9 mouse cellular contexts compared by ENCODE assay signal in the genomic region with DNA sequence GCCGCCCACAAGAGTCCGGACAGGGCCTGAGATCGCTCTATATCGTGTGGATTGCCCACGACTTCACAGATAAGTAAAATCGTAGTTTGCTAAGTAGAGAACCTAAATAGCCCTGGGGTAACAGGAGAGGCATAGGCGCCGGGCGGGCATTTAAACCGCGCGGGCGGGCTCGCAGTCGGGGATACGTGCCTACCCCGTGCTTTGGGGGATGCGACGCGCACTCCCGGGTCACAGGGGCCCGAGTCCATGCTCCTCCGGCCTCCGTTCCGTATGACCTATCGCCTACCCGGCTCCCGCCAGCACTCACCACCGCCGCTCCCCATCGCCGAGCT. TPM values are rescaled to one million over a fixed set of nuclear protein-coding genes. Genes with fewer than 3 reads are reported as not detected.
DNase-seq lines count a peak whose midpoint lies in the region; ATAC-seq and TF ChIP-seq lines count a peak whose summit lies in the region.
"Had no signal": no experiment of that assay in that cellular context is flagged by ENCODE, and none has a peak within 500 bp of the region (broad histone marks: within the 10 kb centered on the region; RNA-seq: fewer than 3 reads in every experiment).

No protein-coding gene starts in this region.

- H3K9ac ChIP-seq in heart, adult 2 months (ENCODE audit: low read depth, low read length): peak overlapping the region; percentile 68
- peak overlapping the region; percentile 91 for H3K9ac ChIP-seq in forebrain, embryonic 11.5 days (ENCODE audit: low read length)
- peak overlapping the region; percentile 93 for H3K9ac ChIP-seq in liver, embryonic 12.5 days

- no peak for TF ChIP-seq EP300 in heart, adult 2 months (IDR thresholded peaks at IDR 0.05; ENCODE audit: insufficient read depth, low read depth, low read length)

- TF ChIP-seq CTCF in heart, adult 2 months (IDR thresholded peaks at IDR 0.05): no peak
- no peak for TF ChIP-seq CTCF in C2C12 (IDR thresholded peaks at IDR 0.05; ENCODE audit: control insufficient read depth, insufficient read depth, insufficient read length)

- no peak for ATAC-seq in forebrain, embryonic 11.5 days (replicated peaks; ENCODE audit: low FRiP score)
- ATAC-seq in liver, embryonic 12.5 days: no peak

- intact Hi-C loops in heart, adult 2 months (cut with DNase I): loop anchor here (2.0 to 5.0 kb wide), 2 partner anchors 46 to 79 kb away; a partner anchor contains a TSS
- intact Hi-C loops in heart, postnatal 10 days (cut with DNase I): loop anchor here (5.0 kb wide), 2 partner anchors 79 to 96 kb away; no protein-coding TSS in a partner anchor
- intact Hi-C loops in gastrocnemius, postnatal 14 days (cut with DNase I; ENCODE audit: low total_unique reads): no loop called here

- no peaks in the 10 kb centered on the region for H3K79me2 ChIP-seq in heart, adult 2 months (replicated peaks; ENCODE audit: control insufficient read depth, insufficient read depth, low read length)
- peaks cover 51% of the 10 kb centered on the region for H3K79me2 ChIP-seq in C2C12 (ENCODE audit: control insufficient read depth, insufficient read depth)

- H3K4me3 ChIP-seq in heart, adult 2 months: peak overlapping the region; percentile 69
- H3K4me3 ChIP-seq in C2C12 (ENCODE audit: insufficient read depth, poor library complexity, severe bottlenecking): peak overlapping the region; percentile 83
- H3K4me3 ChIP-seq in forebrain, embryonic 11.5 days (ENCODE audit: low read depth, low read length): peak overlapping the region; percentile 85
- peak overlapping the region; percentile 88 for H3K4me3 ChIP-seq in liver, embryonic 12.5 days

- DNase-seq in heart, adult 2 months: no peak
- no peak for DNase-seq in heart, postnatal 10 days
- DNase-seq in forebrain, embryonic 11.5 days (ENCODE audit: low spot score): no peak
- DNase-seq in urinary bladder, postnatal 25 days (ENCODE audit: low spot score): no peak
- DNase-seq in layer of hippocampus, postnatal 36 days: no peak
- no peak for DNase-seq in gastrocnemius, postnatal 14 days

- TF ChIP-seq POLR2A in heart, adult 2 months (IDR thresholded peaks at IDR 0.05; ENCODE audit: insufficient read depth, low read depth, low read length): no peak

- no peaks in the 10 kb centered on the region for H3K9me3 ChIP-seq in forebrain, embryonic 11.5 days (ENCODE audit: control insufficient read depth, low read length)
- 0 out of 2 replicates have a peak, but pooled peaks cover 6% of the 10 kb centered on the region for H3K9me3 ChIP-seq in liver, embryonic 12.5 days (replicated peaks)

- no peaks in the 10 kb centered on the region for H3K4me1 ChIP-seq in heart, adult 2 months (ENCODE audit: control insufficient read depth, insufficient read depth, low read length)
- H3K4me1 ChIP-seq in forebrain, embryonic 11.5 days (replicated peaks; ENCODE audit: control insufficient read depth, insufficient read depth, low read length): no peaks in the 10 kb centered on the region; the same call in 1 of the 2 replicates
- H3K4me1 ChIP-seq in liver, embryonic 12.5 days: peaks cover 37% of the 10 kb centered on the region

- no peaks in the 10 kb centered on the region for H3K27me3 ChIP-seq in heart, adult 2 months (ENCODE audit: control insufficient read depth, insufficient read depth, low read length)
- H3K27me3 ChIP-seq in C2C12 (ENCODE audit: control insufficient read depth, insufficient read depth, insufficient read length): no peaks in the 10 kb centered on the region
- H3K27me3 ChIP-seq in forebrain, embryonic 11.5 days (ENCODE audit: control insufficient read depth, insufficient read depth, low read length): no peaks in the 10 kb centered on the region
- no peaks in the 10 kb centered on the region for H3K27me3 ChIP-seq in liver, embryonic 12.5 days (replicated peaks)

- under 1% methylated on average over 32 of the region's 32 CpGs for whole genome bisulfite sequencing in heart, adult 2 months
- WGBS in forebrain, embryonic 11.5 days: under 1% methylated on average over 32 of the region's 32 CpGs
- WGBS in liver, embryonic 12.5 days (ENCODE audit: insufficient replicate concordance): 0% methylated on average over 28 of the region's 32 CpGs

- H3K36me3 ChIP-seq in heart, adult 2 months (ENCODE audit: control insufficient read depth, insufficient read depth, low read length): no peaks in the 10 kb centered on the region
- peaks cover 33% of the 10 kb centered on the region for H3K36me3 ChIP-seq in C2C12 (ENCODE audit: control insufficient read depth, insufficient read depth)
- peaks cover 15% of the 10 kb centered on the region for H3K36me3 ChIP-seq in forebrain, embryonic 11.5 days (ENCODE audit: control insufficient read depth, insufficient read depth, low read length)
- peaks cover 38% of the 10 kb centered on the region for H3K36me3 ChIP-seq in liver, embryonic 12.5 days

- H3K4me2 ChIP-seq in forebrain, embryonic 11.5 days (ENCODE audit: low read depth, low read length, severe bottlenecking): peak overlapping the region; percentile 70
- H3K4me2 ChIP-seq in liver, embryonic 12.5 days: peak overlapping the region; percentile 86

- H3K79me3 ChIP-seq in C2C12 (ENCODE audit: low read depth): peaks cover 40% of the 10 kb centered on the region

- H3K27ac ChIP-seq in heart, adult 2 months: peak overlapping the region; percentile 24; the same call in 1 of the 2 replicates
- peak overlapping the region; percentile 21; the same call in 1 of the 2 replicates for H3K27ac ChIP-seq in forebrain, embryonic 11.5 days (ENCODE audit: low read depth, low read length)
- peak overlapping the region; percentile 85 for H3K27ac ChIP-seq in liver, embryonic 12.5 days

- H3ac ChIP-seq in C2C12 (ENCODE audit: control insufficient read depth, insufficient read length, low read depth): peak overlapping the region; percentile 94

TF ChIP-seq in C2C12, 6 proteins besides CTCF, POLR2A, EP300 and RAD21:
- no peak for TF ChIP-seq USF1 (IDR thresholded peaks at IDR 0.05; ENCODE audit: low read depth)
- no peak for TF ChIP-seq MYOG (IDR thresholded peaks at IDR 0.05; ENCODE audit: control insufficient read depth, extremely low read depth, insufficient read length)
- no peak for TF ChIP-seq MYOD1 (IDR thresholded peaks at IDR 0.05; ENCODE audit: control insufficient read depth, insufficient read length, low read depth)
- no peak for TF ChIP-seq MAX (IDR thresholded peaks at IDR 0.05)
- TF ChIP-seq FOSL1 (IDR thresholded peaks at IDR 0.05; ENCODE audit: insufficient read depth, low read length, poor library complexity, severe bottlenecking): no peak
- TF ChIP-seq CEBPB (IDR thresholded peaks at IDR 0.05; ENCODE audit: low read depth): no peak

RNA-seq across cellular contexts. Expression of a gene that starts 0.3 kb away (rescaled TPM):
- total RNA-seq in heart, adult 2 months (2021): under 1 TPM; 0.57 to 0.59 TPM
- 0.44 and 0.49 TPM in 2 replicates for polyA plus RNA-seq in heart, adult 2 months (2012; rRNA removed)
- 1 to 10 TPM; 6.9 to 7.7 TPM for total RNA-seq in heart, postnatal 10 days (2021)
- 38.1 TPM for polyA plus RNA-seq in C2C12 (2012; fragmentation: generic; extraction: Trizol)
- polyA plus RNA-seq in forebrain, embryonic 11.5 days (2014; fragmentation: Nextera tagmentation; extraction: Ambion mirVana): 117 and 120 TPM in 2 replicates
- 93.7 and 95.4 TPM in 2 replicates for polyA plus RNA-seq in liver, embryonic 12.5 days (2016; fragmentation: Nextera tagmentation; extraction: Ambion mirVana)
- 1 to 10 TPM; 4.9 to 6.1 TPM for total RNA-seq in layer of hippocampus, postnatal 36 days (2021)
- total RNA-seq in gastrocnemius, postnatal 14 days (2021): 1 to 10 TPM; 2.4 to 2.7 TPM

RNA-seq across cellular contexts. Expression of a gene that starts 30.3 kb away (rescaled TPM):
- 1 to 10 TPM; 2.0 TPM for total RNA-seq in heart, adult 2 months (2021)
- 3.8 and 5.2 TPM in 2 replicates for polyA plus RNA-seq in heart, adult 2 months (2012; rRNA removed)
- 1 to 10 TPM; 3.5 to 5.0 TPM for total RNA-seq in heart, postnatal 10 days (2021)
- polyA plus RNA-seq in C2C12 (2012; fragmentation: generic; extraction: Trizol): 13.2 TPM
- polyA plus RNA-seq in forebrain, embryonic 11.5 days (2014; fragmentation: Nextera tagmentation; extraction: Ambion mirVana): 17.7 and 19.2 TPM in 2 replicates
- polyA plus RNA-seq in liver, embryonic 12.5 days (2016; fragmentation: Nextera tagmentation; extraction: Ambion mirVana): 12.3 and 12.6 TPM in 2 replicates
- total RNA-seq in layer of hippocampus, postnatal 36 days (2021): 1 to 10 TPM; 8.3 to 9.3 TPM
- total RNA-seq in gastrocnemius, postnatal 14 days (2021): 1 to 10 TPM; 1.9 to 2.3 TPM

RNA-seq across cellular contexts. Expression of a gene that starts 41.6 kb away (rescaled TPM):
- total RNA-seq in heart, adult 2 months (2021): 1 to 10 TPM in 1 of 2 experiments, under 1 TPM in 1; 0.97 to 1.0 TPM
- 0.64 and 1.1 TPM in 2 replicates for polyA plus RNA-seq in heart, adult 2 months (2012; rRNA removed)
- 1 to 10 TPM; 1.6 to 1.7 TPM for total RNA-seq in heart, postnatal 10 days (2021)
- polyA plus RNA-seq in C2C12 (2012; fragmentation: generic; extraction: Trizol): 0.26 TPM
- polyA plus RNA-seq in forebrain, embryonic 11.5 days (2014; fragmentation: Nextera tagmentation; extraction: Ambion mirVana): 3.8 and 4.9 TPM in 2 replicates
- polyA plus RNA-seq in liver, embryonic 12.5 days (2016; fragmentation: Nextera tagmentation; extraction: Ambion mirVana): 2.1 and 2.7 TPM in 2 replicates
- total RNA-seq in layer of hippocampus, postnatal 36 days (2021): 1 to 10 TPM; 8.0 to 9.9 TPM
- 1 to 10 TPM in 1 of 2 experiments, under 1 TPM in 1; 0.86 to 1.1 TPM for total RNA-seq in gastrocnemius, postnatal 14 days (2021)
- total RNA-seq: neutrophil, adult 5-6 weeks had no signal

RNA-seq across cellular contexts. Expression of a gene that starts 45.6 kb away (rescaled TPM):
- total RNA-seq in heart, adult 2 months (2021): 10 to 100 TPM; 10.3 to 11.0 TPM
- polyA plus RNA-seq in heart, adult 2 months (2012; rRNA removed): 11.3 and 29.1 TPM in 2 replicates
- total RNA-seq in heart, postnatal 10 days (2021): 10 to 100 TPM in 1 of 2 experiments, 1 to 10 TPM in 1; 8.4 to 11.0 TPM
- 3.8 TPM for polyA plus RNA-seq in C2C12 (2012; fragmentation: generic; extraction: Trizol)
- 8.3 and 8.4 TPM in 2 replicates for polyA plus RNA-seq in forebrain, embryonic 11.5 days (2014; fragmentation: Nextera tagmentation; extraction: Ambion mirVana)
- 11.1 and 11.9 TPM in 2 replicates for polyA plus RNA-seq in liver, embryonic 12.5 days (2016; fragmentation: Nextera tagmentation; extraction: Ambion mirVana)
- total RNA-seq in layer of hippocampus, postnatal 36 days (2021): 10 to 100 TPM; 60.9 to 64.6 TPM
- 1 to 10 TPM; 3.4 to 3.5 TPM for total RNA-seq in gastrocnemius, postnatal 14 days (2021)

Comparison
In these comparisons a context has a peak if more than half of its experiments do, and no peak if none do; other contexts are left out.
1. H3K27ac ChIP-seq: peak in every context shown above with its lines; median percentile 85 in liver, embryonic 12.5 days; 24 in heart, adult 2 months; 21 in forebrain, embryonic 11.5 days.